Mouse (Mus musculus): Measurements from ENCODE around the gene Gm21915.

The Gm21915 gene

DNA sequence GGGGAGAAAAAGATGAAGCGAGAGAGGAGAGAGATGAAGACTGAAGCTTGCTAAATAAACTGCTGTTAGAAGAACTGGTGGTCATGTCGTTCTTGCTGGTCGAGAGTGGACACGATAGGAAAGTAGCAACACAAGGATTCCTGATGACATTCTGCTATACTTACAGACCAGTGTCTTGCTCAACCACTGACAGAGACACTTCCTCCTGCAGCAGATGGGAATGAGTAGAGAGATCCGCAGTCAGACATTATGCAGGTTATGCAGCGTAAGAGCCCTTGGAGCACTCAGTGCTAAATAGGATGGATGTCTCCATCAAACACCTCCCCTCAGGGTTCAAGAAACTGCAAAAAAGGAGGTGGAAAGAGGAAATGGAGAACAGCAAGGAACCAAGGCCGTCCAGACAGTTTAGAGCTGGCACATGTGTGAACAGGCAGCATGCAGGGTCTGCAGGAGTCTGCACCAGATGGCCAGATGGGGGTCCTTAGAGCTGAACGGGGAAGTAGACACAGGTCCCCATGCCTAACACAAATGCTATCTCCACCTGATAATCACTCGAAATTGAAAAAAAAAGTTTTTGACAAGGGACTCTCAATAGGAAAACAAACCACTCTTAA, 4.1 kb upstream of the Gm21915 start:
- no peak for DNase-seq (ENCODE audit: inconsistent age in 2 of 2, low spot score in 1 of 2)

- peak in 1 of 2 experiments; percentile 48 for DNase-seq (ENCODE audit: inconsistent age in 2 of 2, low spot score in 1 of 2)
Measured at GRCm38 (mm10) chr9:40671323-40671930, 1.0 kb downstream of the Gm21915 start.

DNA sequence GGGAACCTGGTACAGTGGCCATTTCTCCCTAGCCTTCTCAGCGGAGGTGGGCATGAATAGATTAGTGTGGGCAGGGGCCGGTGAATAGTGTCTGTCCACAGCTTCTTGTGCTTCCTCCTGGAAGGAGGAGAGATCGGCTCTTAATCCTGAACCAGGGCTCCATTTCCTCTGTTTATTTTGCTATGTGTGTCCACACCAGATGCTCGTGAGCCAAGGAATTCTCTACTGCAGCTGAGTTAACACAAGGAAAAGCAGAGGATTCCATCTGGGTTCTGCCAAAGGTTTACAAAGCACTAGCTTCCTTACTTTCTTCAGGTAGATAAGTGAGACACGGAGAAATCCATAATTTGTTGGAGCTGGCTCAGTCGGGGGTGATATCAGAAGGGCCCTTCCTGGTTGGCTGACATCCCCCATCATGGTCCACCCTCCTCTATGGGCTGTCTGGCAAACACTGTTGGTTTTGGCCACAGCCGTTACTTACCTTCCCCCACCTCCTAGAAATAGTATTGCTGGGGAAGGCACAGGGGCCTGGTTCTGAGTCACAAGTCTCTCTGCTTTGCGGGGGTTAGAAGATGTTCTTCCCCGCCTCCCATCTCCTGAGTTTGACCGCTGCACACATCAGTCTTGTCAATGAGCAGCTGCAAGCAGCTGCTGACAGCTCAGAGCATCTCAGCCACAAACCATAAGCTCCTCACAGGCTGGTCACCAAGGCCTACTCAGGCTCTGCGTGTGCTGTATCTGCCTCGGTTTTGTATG, 5.0 kb downstream of the Gm21915 start:
- no peak for DNase-seq (ENCODE audit: inconsistent age in 2 of 2, low spot score in 1 of 2)

GRCm38 (mm10) chr9:40678653-40679052, 8.2 kb downstream of the Gm21915 start:
- DNase-seq (ENCODE audit: inconsistent age in 2 of 2, low spot score in 1 of 2): no peak

DNA sequence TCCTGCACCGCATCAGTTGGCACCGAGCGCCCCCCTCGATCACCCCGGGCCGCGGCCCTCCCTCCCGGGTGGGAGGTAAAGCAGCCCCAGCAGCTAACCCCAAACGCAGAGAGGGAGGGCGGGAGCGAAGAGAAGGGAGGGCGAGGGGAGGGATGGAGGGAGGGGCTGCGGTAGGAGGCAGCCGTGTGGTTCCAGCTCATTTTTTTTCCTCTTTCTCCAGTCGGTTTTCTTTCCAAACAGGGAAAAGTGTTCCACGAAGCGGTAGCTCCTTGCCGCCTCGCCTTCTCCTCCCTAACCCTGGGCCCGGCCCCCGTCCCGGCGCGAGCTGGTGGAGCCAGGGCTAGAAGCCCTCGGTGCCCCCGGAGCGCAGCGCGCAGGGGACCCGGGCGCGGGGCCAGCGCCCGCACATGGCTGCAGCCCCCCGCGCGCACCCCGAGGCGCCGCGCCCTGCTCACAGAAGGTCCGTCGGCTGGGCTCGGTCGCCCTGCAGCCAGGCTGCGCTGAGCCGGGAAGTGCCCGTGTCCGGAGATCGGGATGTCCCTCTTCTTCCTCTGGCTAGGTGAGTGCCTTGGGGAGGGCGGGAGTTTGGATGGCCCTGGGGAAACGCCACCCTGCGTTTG, 15.5 kb downstream of the Gm21915 start, which contains the start of gene Clmp:
Gene Clmp (plus strand): TSS at position 162 of the 620 bp plus-strand sequence.
- peak in 1 of 2 experiments; percentile 13 for DNase-seq (ENCODE audit: inconsistent age in 2 of 2, low spot score in 1 of 2)

- DNase-seq (ENCODE audit: inconsistent age in 2 of 2, low spot score in 1 of 2): peak in 1 of 2 experiments; percentile 57
Measured at GRCm38 (mm10) chr9:40686421-40686899, 16.0 kb downstream of the Gm21915 start.

- no peak for DNase-seq (ENCODE audit: inconsistent age in 2 of 2, low spot score in 1 of 2)
Measured at GRCm38 (mm10) chr9:40687053-40687452, 16.6 kb downstream of the Gm21915 start.

- DNase-seq (ENCODE audit: inconsistent age in 2 of 2, low spot score in 1 of 2): no peak
Measured at GRCm38 (mm10) chr9:40687553-40687952, 17.1 kb downstream of the Gm21915 start.

DNA sequence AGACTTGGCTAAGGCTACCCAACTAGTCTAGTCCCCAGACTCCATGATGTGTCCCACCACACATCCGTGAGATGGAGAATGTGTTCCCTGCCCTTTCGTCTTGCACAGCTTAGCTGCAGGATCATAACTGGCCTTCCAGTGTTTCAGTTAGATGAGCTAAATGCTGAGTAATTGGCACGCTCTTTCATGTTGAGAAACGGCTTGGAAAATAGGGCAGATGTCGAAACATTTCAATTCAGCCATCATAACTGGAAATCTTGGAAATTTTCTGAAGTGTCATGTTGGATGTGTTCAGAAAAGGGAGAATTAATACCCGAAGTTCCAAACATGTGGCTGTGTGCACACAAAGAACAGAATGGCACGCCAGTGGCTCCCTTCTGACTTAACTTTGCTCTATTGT, 20.1 kb downstream of the Gm21915 start:
- DNase-seq (ENCODE audit: inconsistent age in 2 of 2, low spot score in 1 of 2): peak in 1 of 2 experiments; percentile 83

DNA sequence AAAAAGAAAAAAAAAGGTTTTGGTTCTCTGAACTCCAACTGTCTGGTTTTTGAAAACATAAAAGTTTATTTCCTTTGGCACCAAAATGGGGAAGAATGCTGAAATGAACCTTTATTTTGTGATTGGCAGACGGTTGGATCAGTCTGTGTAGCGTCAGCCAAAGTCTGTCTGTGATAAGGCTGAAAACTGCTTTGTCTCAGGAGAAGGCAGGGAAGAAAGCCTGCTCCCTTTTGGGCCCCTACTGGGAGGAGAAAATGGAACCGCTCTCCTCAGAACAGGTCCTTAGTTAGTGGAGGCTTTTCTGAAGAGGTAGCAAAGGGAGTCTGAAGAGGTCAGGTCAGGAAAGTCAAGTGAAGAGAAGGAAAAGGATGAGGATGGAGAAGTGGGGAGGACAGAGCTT, 22.6 kb downstream of the Gm21915 start:
- no peak for DNase-seq (ENCODE audit: inconsistent age in 2 of 2, low spot score in 1 of 2)

DNA sequence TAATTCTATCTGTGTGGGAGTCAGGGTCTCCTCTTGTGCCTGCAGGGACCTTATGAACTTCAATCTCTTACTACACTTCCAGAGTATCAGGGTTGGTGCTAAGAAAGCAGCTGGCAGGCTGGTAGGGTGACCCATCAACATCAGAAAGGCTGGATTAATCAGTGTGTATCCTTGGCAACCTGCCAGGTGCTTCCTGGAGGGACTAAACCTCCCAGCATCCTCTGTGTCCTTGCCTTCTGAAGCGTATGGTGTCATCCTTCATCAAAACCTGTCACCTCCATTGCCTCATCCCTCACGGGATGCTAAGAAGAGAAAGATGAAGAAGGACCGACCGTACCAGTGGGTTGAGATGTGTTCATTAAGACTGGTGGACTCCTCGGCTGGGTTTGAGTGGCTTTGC, 23.4 kb downstream of the Gm21915 start:
- peak; percentile 27 to 85 for DNase-seq (ENCODE audit: inconsistent age in 2 of 2, low spot score in 1 of 2)

GRCm38 (mm10) chr9:40694284-40694683, 23.9 kb downstream of the Gm21915 start:
- no peak for DNase-seq (ENCODE audit: inconsistent age in 2 of 2, low spot score in 1 of 2)

- no peak for DNase-seq (ENCODE audit: inconsistent age in 2 of 2, low spot score in 1 of 2)
Measured at GRCm38 (mm10) chr9:40696086-40696485, 25.7 kb downstream of the Gm21915 start.

DNA sequence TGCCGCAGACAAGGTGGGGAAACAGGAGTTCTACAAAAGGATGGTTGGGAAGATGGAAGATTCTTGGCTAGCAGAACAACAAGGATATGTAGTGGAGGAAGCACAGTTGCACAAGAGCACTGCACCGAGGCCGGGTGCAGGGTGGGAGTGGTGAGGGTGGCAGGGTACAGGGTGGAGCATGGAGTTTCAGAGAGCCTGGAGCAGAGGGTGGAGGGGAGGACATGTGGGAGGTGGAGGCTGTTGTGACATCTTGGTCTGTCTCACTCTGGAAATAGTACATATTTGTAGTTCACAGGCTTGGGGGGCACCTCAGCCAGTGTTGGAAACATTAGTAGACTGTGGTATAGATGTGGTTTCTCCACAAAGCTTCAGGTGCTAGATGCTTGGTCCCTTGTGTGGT, 28.8 kb downstream of the Gm21915 start:
- DNase-seq (ENCODE audit: inconsistent age in 2 of 2, low spot score in 1 of 2): no peak

GRCm38 (mm10) chr9:40700253-40700652, 29.8 kb downstream of the Gm21915 start:
- no peak for DNase-seq (ENCODE audit: inconsistent age in 2 of 2, low spot score in 1 of 2)

DNA sequence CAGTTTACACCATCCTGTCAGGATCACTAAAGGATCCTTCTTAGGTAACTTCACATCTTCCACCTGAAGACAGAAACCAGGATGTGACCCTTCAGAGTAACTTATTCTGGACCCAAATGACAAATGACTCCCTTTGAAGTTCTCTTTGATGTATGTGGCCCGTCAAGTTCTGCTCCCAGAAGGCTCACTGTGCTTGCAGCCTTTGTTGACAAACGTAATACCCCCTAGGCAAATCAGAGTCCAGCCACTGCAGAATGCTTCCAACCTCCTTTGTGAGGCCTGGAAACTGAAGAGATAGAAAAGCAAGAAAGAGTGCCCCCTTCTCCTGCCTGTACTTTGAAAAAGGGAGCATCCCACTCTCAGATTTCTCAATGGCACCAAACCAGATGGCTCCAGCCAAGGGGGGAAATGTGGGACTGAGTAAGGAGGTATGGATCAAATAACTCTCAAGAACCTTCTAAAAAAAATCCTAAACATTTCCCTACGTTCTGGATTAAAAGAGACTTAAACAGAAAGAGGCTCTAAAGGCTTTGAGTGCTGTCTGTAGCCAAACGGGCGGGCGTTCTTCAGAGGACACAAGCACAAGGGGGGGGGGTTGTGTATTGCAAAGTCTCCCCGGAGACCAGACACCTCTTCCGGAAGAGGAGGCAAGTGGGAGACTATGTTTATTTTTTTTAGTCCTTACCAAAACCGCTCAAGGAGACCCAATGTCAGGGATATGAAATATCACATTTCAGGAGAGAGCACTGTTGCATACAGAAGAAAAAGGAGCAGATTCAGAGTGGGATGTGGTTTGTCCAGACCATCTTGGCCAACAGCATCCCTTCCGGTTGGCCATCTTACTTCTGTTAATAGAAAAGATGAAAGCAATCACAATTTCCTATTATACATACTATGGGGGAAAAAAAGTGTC, 34.2 kb downstream of the Gm21915 start:
- peak in 1 of 2 experiments; percentile 37 for DNase-seq (ENCODE audit: inconsistent age in 2 of 2, low spot score in 1 of 2)

GRCm38 (mm10) chr9:40708448-40709140, 38.2 kb downstream of the Gm21915 start:
- DNase-seq (ENCODE audit: inconsistent age in 2 of 2, low spot score in 1 of 2): no peak

GRCm38 (mm10) chr9:40709141-40709537, 38.7 kb downstream of the Gm21915 start:
- DNase-seq (ENCODE audit: inconsistent age in 2 of 2, low spot score in 1 of 2): no peak

DNA sequence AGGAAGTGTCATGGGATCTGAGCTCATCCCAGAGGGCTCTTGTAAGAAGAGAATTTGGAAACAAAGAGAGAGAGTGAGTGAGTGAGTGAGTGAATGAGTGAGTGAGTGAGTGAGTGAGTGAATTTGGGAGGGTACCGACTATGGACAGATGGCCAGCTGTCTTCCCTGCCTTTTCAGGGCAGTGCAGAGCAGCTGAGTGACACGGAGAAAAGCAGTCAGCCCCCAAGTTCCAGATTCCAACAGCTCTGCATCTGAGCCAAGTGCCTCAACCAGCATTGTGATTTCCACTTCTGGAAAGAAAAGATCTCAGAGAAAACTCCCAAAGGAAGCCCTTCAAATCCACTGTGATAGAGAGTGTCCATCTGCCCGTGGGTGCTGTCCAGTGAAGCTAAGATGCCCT, 39.2 kb downstream of the Gm21915 start:
- DNase-seq (ENCODE audit: inconsistent age in 2 of 2, low spot score in 1 of 2): no peak

- no peak for DNase-seq (ENCODE audit: inconsistent age in 2 of 2, low spot score in 1 of 2)
Measured at GRCm38 (mm10) chr9:40709991-40710390, 39.6 kb downstream of the Gm21915 start.
